Mouse (Mus musculus) thymus, adult 2 months (tissue): ENCODE results near the gene Gna15.

ENCODE experiments used
- CTCF ChIP-seq: fragments of 200-500 bp; IDR thresholded peaks from 2 replicates; pipeline ENCODE4 v1.5.1; 2012; ENCODE audit warnings: mild to moderate bottlenecking, control low read depth, low read length, moderate library complexity, borderline replicate concordance; ENCODE audit not compliant: control insufficient read depth, poor library complexity, insufficient read depth; ENCODE audit errors: extremely low read depth
- POLR2A ChIP-seq: fragments of 200-500 bp; IDR thresholded peaks from 2 replicates; pipeline ENCODE4 v1.6.1; 2012; ENCODE audit warnings: mild to moderate bottlenecking, low read length, control low read depth, moderate library complexity; ENCODE audit not compliant: control insufficient read depth, poor library complexity, insufficient read depth; ENCODE audit errors: extremely low read depth

DNA sequence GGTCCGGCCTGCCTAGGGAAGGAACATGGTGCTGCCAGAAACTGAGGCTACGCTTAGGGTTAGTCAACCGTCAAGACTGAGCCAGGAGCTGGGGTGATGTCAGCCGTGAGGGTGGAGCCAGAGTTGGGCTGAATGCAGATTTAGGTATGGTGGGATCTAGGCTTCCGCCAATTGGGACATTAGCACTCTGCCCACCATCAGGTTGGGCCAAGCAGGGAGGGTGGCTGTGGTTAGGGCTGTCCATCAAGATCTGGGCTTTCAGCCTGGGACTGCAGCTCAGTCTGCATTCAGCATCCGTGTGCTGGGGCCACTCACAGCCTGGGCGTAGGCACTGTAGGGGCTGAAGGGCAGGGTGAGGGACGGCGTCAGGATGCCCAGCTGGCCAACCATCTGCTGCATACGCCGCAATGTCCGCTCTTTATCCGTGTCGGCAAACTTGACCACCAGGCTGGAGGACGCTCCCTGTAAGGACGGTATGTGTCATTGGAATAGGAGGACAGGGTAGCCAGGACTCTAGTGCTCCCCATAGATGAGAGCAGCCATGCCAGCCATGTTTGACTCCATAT, 56.3 kb downstream of the Gna15 start:
- TF ChIP-seq CTCF (no peak), POLR2A (no peak)
